Mouse (Mus musculus) C2C12 (cell line): ENCODE results near the gene Eif5a. TPM values are rescaled to one million over a fixed set of nuclear protein-coding genes. Genes with fewer than 3 reads are reported as not detected.

Experiments used
- H3K27me3 ChIP-seq: one replicate; pipeline ENCODE4 v1.6.1; 2011; ENCODE audit not compliant: control insufficient read depth, insufficient read depth, insufficient read length
- H3K36me3 ChIP-seq: one replicate; pipeline ENCODE4 v1.6.1; 2011; ENCODE audit not compliant: control insufficient read depth, insufficient read depth
- H3K4me3 ChIP-seq: one replicate; pipeline ENCODE4 v1.5.1; 2011; ENCODE audit warnings: mild to moderate bottlenecking, control low read depth; ENCODE audit not compliant: poor library complexity, insufficient read depth, severe bottlenecking
- H3K79me2 ChIP-seq: one replicate; pipeline ENCODE4 v1.6.1; 2011; ENCODE audit not compliant: control insufficient read depth, insufficient read depth
- H3K79me3 ChIP-seq: one replicate; pipeline ENCODE4 v1.6.1; 2011; ENCODE audit warnings: low read depth, control low read depth
- H3ac ChIP-seq: one replicate; pipeline ENCODE3; 2011; ENCODE audit warnings: low read depth; ENCODE audit not compliant: control insufficient read depth, insufficient read length
- CEBPB ChIP-seq: IDR thresholded peaks from one replicate; pipeline ENCODE4 v1.6.1; 2011; ENCODE audit warnings: low read depth, mild to moderate bottlenecking, control low read depth, moderate library complexity
- CTCF ChIP-seq: IDR thresholded peaks from one replicate; pipeline ENCODE4 v1.5.1; 2011; ENCODE audit not compliant: control insufficient read depth, insufficient read depth, insufficient read length
- FOSL1 ChIP-seq: IDR thresholded peaks from one replicate; pipeline ENCODE4 v1.8.0; 2011; ENCODE audit warnings: mild to moderate bottlenecking, low read length; ENCODE audit not compliant: poor library complexity, insufficient read depth, severe bottlenecking
- MAX ChIP-seq: IDR thresholded peaks from one replicate; pipeline ENCODE4 v1.6.1; 2011; ENCODE audit warnings: mild to moderate bottlenecking, control low read depth
- MYOD1 ChIP-seq: IDR thresholded peaks from one replicate; pipeline ENCODE4 v1.6.1; 2011; ENCODE audit warnings: low read depth; ENCODE audit not compliant: control insufficient read depth, insufficient read length
- MYOG ChIP-seq: IDR thresholded peaks from one replicate; pipeline ENCODE4 v1.6.1; 2011; ENCODE audit not compliant: control insufficient read depth, insufficient read length; ENCODE audit errors: extremely low read depth
- USF1 ChIP-seq: IDR thresholded peaks from one replicate; pipeline ENCODE4 v1.6.1; 2011; ENCODE audit warnings: low read depth, mild to moderate bottlenecking, control low read depth, moderate library complexity
- polyA plus RNA-seq: library from polyadenylated mRNA; unstranded; fragments of >200 nt; fragmentation: generic; extraction: Trizol; gene quantifications from one replicate; pipeline ENCODE4 v1.2.1, GENCODE M21; 2012; ENCODE audit warnings: missing spikeins

Gene Eif5a
- polyA plus RNA-seq, 1 experiment = 2,142 TPM

GRCm38 (mm10) chr11:69929712-69930111 is 8.0 kb upstream of the Eif5a start:
- Histone ChIP-seq H3ac (no peak overlapping the region), H3K27me3 (no peaks in the 10 kb centered on the region), H3K36me3 (no peaks in the 10 kb centered on the region), H3K4me3 (no peak overlapping the region), H3K79me2 (no peaks in the 10 kb centered on the region), H3K79me3 (no peaks in the 10 kb centered on the region)
- TF ChIP-seq MYOG = no peak
- no peak for TF ChIP-seq MYOD1
- no peak for TF ChIP-seq FOSL1
- no peak for TF ChIP-seq CEBPB
- TF ChIP-seq MAX = no peak
- TF ChIP-seq USF1 = no peak
- TF ChIP-seq CTCF = no peak

GRCm38 (mm10) chr11:69927501-69927900 is 5.7 kb upstream of the Eif5a start:
- TF ChIP-seq FOSL1 = no peak
- TF ChIP-seq USF1 = no peak
- no peak for TF ChIP-seq CEBPB
- no peak for TF ChIP-seq MYOD1
- no peak for TF ChIP-seq MAX
- no peak for TF ChIP-seq CTCF
- TF ChIP-seq MYOG = no peak
- no peak overlapping the region for H3K4me3 ChIP-seq

GRCm38 (mm10) chr11:69922796-69923195 is 1.0 kb upstream of the Eif5a start:
- no peak overlapping the region for H3K4me3 ChIP-seq

More at GRCm38 (mm10) chr11:69927501-69927900, 5.7 kb upstream of the Eif5a start:
- Histone ChIP-seq H3K27me3 (no peaks in the 10 kb centered on the region), H3K79me2 (peaks cover under 1% of the 10 kb centered on the region), H3K36me3 (no peaks in the 10 kb centered on the region), H3K79me3 (no peaks in the 10 kb centered on the region), H3ac (no peak overlapping the region)

GRCm38 (mm10) chr11:69922012-69922756 is 426 bp upstream of the Eif5a start:
- Histone ChIP-seq H3K36me3 (peaks cover 30% of the 10 kb centered on the region), H3K79me2 (peaks cover 45% of the 10 kb centered on the region), H3K27me3 (no peaks in the 10 kb centered on the region), H3ac (peak overlapping the region; percentile 84), H3K4me3 (peak overlapping the region; percentile 45), H3K79me3 (peaks cover 35% of the 10 kb centered on the region)
- TF ChIP-seq FOSL1 = no peak
- no peak for TF ChIP-seq MYOD1
- no peak for TF ChIP-seq CTCF
- TF ChIP-seq CEBPB = no peak
- no peak for TF ChIP-seq MYOG
- TF ChIP-seq USF1 = no peak
- no peak for TF ChIP-seq MAX

More at GRCm38 (mm10) chr11:69922796-69923195, 1.0 kb upstream of the Eif5a start:
- Histone ChIP-seq H3K36me3 (peaks cover 24% of the 10 kb centered on the region), H3ac (peak overlapping the region; percentile 30), H3K79me2 (peaks cover 39% of the 10 kb centered on the region), H3K27me3 (no peaks in the 10 kb centered on the region), H3K79me3 (peaks cover 29% of the 10 kb centered on the region)
- TF ChIP-seq MYOG = no peak
- no peak for TF ChIP-seq CEBPB
- no peak for TF ChIP-seq MAX
- TF ChIP-seq FOSL1 = no peak

- Histone ChIP-seq H3ac (peak overlapping the region; percentile 98), H3K36me3 (peaks cover 47% of the 10 kb centered on the region), H3K79me2 (peaks cover 63% of the 10 kb centered on the region), H3K4me3 (peak overlapping the region; percentile 100), H3K27me3 (no peaks in the 10 kb centered on the region), H3K79me3 (peaks cover 50% of the 10 kb centered on the region)
- peak; percentile 79 for TF ChIP-seq MAX
- no peak for TF ChIP-seq USF1
Observed at GRCm38 (mm10) chr11:69920266-69921031, 1.3 kb downstream of the Eif5a start.
